Mouse (Mus musculus) ES-E14 (cell line): ENCODE results near the gene Gm10037.

Source experiments
- CHD2 ChIP-seq: IDR thresholded peaks from 2 replicates; pipeline ENCODE4 v1.6.1; 2014; ENCODE audit warnings: mild to moderate bottlenecking, low read depth, low read length, inconsistent platforms
- HCFC1 ChIP-seq: IDR thresholded peaks from 2 replicates; pipeline ENCODE4 v1.6.1; 2012; ENCODE audit warnings: low read length, inconsistent platforms, borderline replicate concordance; ENCODE audit not compliant: insufficient read depth
- MAFK ChIP-seq: IDR thresholded peaks from 2 replicates; pipeline ENCODE4 v1.6.1; 2014; ENCODE audit warnings: mild to moderate bottlenecking, low read depth, low read length, inconsistent platforms; ENCODE audit not compliant: insufficient read depth
- ZC3H11A ChIP-seq: IDR thresholded peaks from 2 replicates; pipeline ENCODE4 v1.6.1; 2012; ENCODE audit warnings: low read depth, mild to moderate bottlenecking, inconsistent platforms, low read length, borderline replicate concordance
- ZNF384 ChIP-seq: IDR thresholded peaks from 2 replicates; pipeline ENCODE4 v1.6.1; 2012; ENCODE audit warnings: low read depth, low read length, inconsistent platforms

GRCm38 (mm10) chr13:67798618-67799017 lies 32.3 kb upstream of the Gm10037 start:
- no peak for TF ChIP-seq MAFK
- no peak for TF ChIP-seq ZNF384
- TF ChIP-seq HCFC1, result no peak
- TF ChIP-seq ZC3H11A, result no peak
- no peak for TF ChIP-seq CHD2
